Mouse (Mus musculus) brown adipose tissue, adult 24 weeks (tissue): ENCODE measurements around the gene Sfxn1. TPM values are rescaled to one million over a fixed set of nuclear protein-coding genes. Genes with fewer than 3 reads are reported as not detected.

Experiments
- H3K27ac ChIP-seq: fragments of 200-500 bp; replicated peaks from 2 replicates; pipeline ENCODE4 v1.5.1; 2012; ENCODE audit warnings: low read depth, mild to moderate bottlenecking, low read length
- H3K4me1 ChIP-seq: fragments of 200-500 bp; 2 replicates; pipeline ENCODE4 v1.6.1; 2012; ENCODE audit warnings: low read length, mixed read lengths; ENCODE audit not compliant: control insufficient read depth, insufficient read depth, insufficient read length
- H3K4me3 ChIP-seq: fragments of 200-500 bp; 2 replicates; pipeline ENCODE4 v1.5.1; 2012; ENCODE audit warnings: low read depth, mild to moderate bottlenecking, low read length, moderate library complexity; ENCODE audit not compliant: insufficient read depth
- polyA plus RNA-seq: library from polyadenylated mRNA; stranded (reverse); fragments of >200 nt; gene quantifications from 2 replicates; pipeline ENCODE4 v1.2.4, GENCODE M21; 2012; ENCODE audit not compliant: missing spikeins, insufficient read depth, insufficient read length

Sfxn1 gene
- polyA plus RNA-seq, 1 experiment: 122 TPM

GRCm38 (mm10) chr13:54143788-54144187, 72.1 kb downstream of the Sfxn1 start:
- H3K27ac ChIP-seq: peak overlapping the region; percentile 91
- peaks cover 6% of the 10 kb centered on the region; the same call in 1 of the 2 replicates for H3K4me1 ChIP-seq
- H3K4me3 ChIP-seq: no peak overlapping the region

- Histone ChIP-seq H3K4me3 (no peak overlapping the region), H3K4me1 (peaks cover 12% of the 10 kb centered on the region; the same call in 1 of the 2 replicates), H3K27ac (peak overlapping the region; percentile 91)
Observed at GRCm38 (mm10) chr13:54144624-54145023, 73.0 kb downstream of the Sfxn1 start.

- Histone ChIP-seq H3K4me3 (no peak overlapping the region), H3K4me1 (peaks cover 22% of the 10 kb centered on the region; the same call in 1 of the 2 replicates), H3K27ac (no peak overlapping the region)
Observed at GRCm38 (mm10) chr13:54147328-54147727, 75.7 kb downstream of the Sfxn1 start.

- no peak overlapping the region for H3K4me3 ChIP-seq
- H3K4me1 ChIP-seq: peaks cover 27% of the 10 kb centered on the region; the same call in 1 of the 2 replicates
- H3K27ac ChIP-seq: no peak overlapping the region
Observed at GRCm38 (mm10) chr13:54152421-54152820, 80.8 kb downstream of the Sfxn1 start.

- peak overlapping the region; percentile 69 for H3K27ac ChIP-seq
- peaks cover 29% of the 10 kb centered on the region; the same call in 1 of the 2 replicates for H3K4me1 ChIP-seq
Observed at GRCm38 (mm10) chr13:54152911-54153310, 81.2 kb downstream of the Sfxn1 start.

GRCm38 (mm10) chr13:54153672-54154218, 82.1 kb downstream of the Sfxn1 start:
- peak overlapping the region; percentile 81 for H3K27ac ChIP-seq
- 0 out of 2 replicates have a peak overlapping the region, but pooled peaks have one; percentile 15 for H3K4me3 ChIP-seq
- peaks cover 31% of the 10 kb centered on the region; the same call in 1 of the 2 replicates for H3K4me1 ChIP-seq

More at GRCm38 (mm10) chr13:54152911-54153310, 81.2 kb downstream of the Sfxn1 start:
- H3K4me3 ChIP-seq: no peak overlapping the region

GRCm38 (mm10) chr13:54155822-54156221, 84.2 kb downstream of the Sfxn1 start:
- Histone ChIP-seq H3K27ac (peak overlapping the region; percentile 15; the same call in 1 of the 2 replicates), H3K4me3 (no peak overlapping the region), H3K4me1 (peaks cover 20% of the 10 kb centered on the region)

Other genes starting within 250 kb of the Sfxn1 start
- gene Drd1, start 16.2 kb upstream of the Sfxn1 start, polyA plus RNA-seq: 0.48 TPM in 1 of 2 replicates, not detected in the other
- gene Hrh2, start 120.3 kb downstream of the Sfxn1 start, polyA plus RNA-seq: 0.63 and 0.87 TPM in 2 replicates